Mouse (Mus musculus) testis, adult 2 months (tissue): Measurements from ENCODE around the gene Gm10160. TPM values are rescaled to one million over a fixed set of nuclear protein-coding genes. Genes with fewer than 3 reads are reported as not detected.
"Not testable (repeated sequence)": the region's sequence is repeated elsewhere in the genome, so short reads cannot be mapped to it uniquely, and the experiment has no call there.

Experiments used
- H3K27ac ChIP-seq: fragments of 200-500 bp; 2 replicates; pipeline ENCODE4 v1.5.1; 2012; ENCODE audit warnings: low read depth, low read length; ENCODE audit not compliant: control insufficient read depth, insufficient read depth
- H3K27me3 ChIP-seq: fragments of 200-500 bp; 2 replicates; pipeline ENCODE4 v1.6.1; 2012; ENCODE audit warnings: mild to moderate bottlenecking, low read length, moderate library complexity; ENCODE audit not compliant: control insufficient read depth, insufficient read depth
- H3K36me3 ChIP-seq: fragments of 200-500 bp; 2 replicates; pipeline ENCODE4 v1.6.1; 2012; ENCODE audit warnings: mild to moderate bottlenecking, low read length; ENCODE audit not compliant: control insufficient read depth, insufficient read depth
- H3K4me1 ChIP-seq: fragments of 200-500 bp; 2 replicates; pipeline ENCODE4 v1.6.1; 2012; ENCODE audit warnings: low read length; ENCODE audit not compliant: control insufficient read depth, insufficient read depth
- H3K4me3 ChIP-seq: fragments of 200-500 bp; 2 replicates; pipeline ENCODE4 v1.5.1; 2012; ENCODE audit warnings: low read depth, mild to moderate bottlenecking, low read length, moderate library complexity, mixed read lengths; ENCODE audit not compliant: control insufficient read depth
- CTCF ChIP-seq: fragments of 200-500 bp; IDR thresholded peaks from 2 replicates; pipeline ENCODE4 v1.5.1; 2012; ENCODE audit warnings: low read depth, mild to moderate bottlenecking, inconsistent platforms, low read length, moderate library complexity; ENCODE audit not compliant: control insufficient read depth, insufficient read depth, insufficient replicate concordance
- POLR2A ChIP-seq: fragments of 200-500 bp; IDR thresholded peaks from 2 replicates; pipeline ENCODE4 v1.6.1; 2012; ENCODE audit warnings: low read depth, mild to moderate bottlenecking, inconsistent platforms, low read length, moderate library complexity; ENCODE audit not compliant: control insufficient read depth
- polyA plus RNA-seq: library from polyadenylated mRNA; depleted of rRNA; stranded (reverse); fragments of >200 nt; gene quantifications from 2 replicates; pipeline ENCODE4 v1.2.3, GENCODE M21; 2012

The Gm10160 gene
- polyA plus RNA-seq, 1 experiment, result not detected

DNA sequence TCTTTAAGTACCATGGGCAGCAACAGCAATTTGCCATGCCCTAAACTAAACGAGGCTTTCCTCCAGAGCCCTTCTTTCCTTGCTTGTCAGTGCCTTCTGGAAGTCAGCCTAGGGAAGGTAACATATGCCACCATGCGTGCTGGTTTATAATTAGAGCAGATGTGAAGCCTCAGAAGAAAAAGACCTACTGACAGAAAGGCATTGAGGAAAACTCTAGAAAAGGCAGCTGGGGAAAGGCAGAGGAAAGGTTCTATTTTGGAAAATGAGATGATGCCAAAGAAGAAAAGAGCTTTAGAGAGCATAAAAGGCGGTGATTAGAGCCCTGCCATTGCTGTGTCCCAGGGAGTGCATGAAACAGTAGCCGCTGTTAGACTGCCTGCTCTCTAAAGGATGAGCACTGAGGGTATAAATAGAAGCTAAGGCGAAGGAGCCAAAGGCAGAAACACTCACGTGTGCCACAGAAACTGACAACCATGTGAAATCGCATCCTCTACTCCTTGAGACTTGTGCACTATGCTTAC, 14.9 kb downstream of the Gm10160 start:
- Histone ChIP-seq H3K27ac (no peak overlapping the region), H3K4me1 (no peaks in the 10 kb centered on the region), H3K27me3 (no peaks in the 10 kb centered on the region), H3K4me3 (no peak overlapping the region), H3K36me3 (no peaks in the 10 kb centered on the region)
- no peak for TF ChIP-seq POLR2A
- no peak for TF ChIP-seq CTCF

DNA sequence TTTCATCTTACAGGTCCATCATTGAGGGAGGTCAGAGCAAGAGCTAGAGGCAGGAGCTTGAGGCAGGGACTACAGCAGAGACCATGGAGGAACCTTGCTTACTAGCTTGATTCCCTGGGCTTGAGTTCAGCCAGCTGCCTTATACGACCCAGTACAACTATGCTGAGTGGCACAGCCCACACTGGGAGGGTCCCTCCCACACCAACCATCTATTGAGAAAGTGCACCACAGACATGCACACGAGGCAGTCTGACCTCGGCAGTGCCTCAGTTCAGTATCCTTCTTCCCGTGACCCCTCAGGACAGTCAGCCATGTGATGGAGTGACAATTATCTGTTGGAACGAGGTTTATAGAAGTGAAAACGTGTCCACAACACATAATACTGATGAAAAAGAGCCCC, 15.8 kb downstream of the Gm10160 start:
- no peaks in the 10 kb centered on the region for H3K36me3 ChIP-seq
- H3K4me3 ChIP-seq, result no peak overlapping the region
- H3K4me1 ChIP-seq, result no peaks in the 10 kb centered on the region
- TF ChIP-seq CTCF, result no peak
- TF ChIP-seq POLR2A, result no peak
- no peak overlapping the region for H3K27ac ChIP-seq
- no peaks in the 10 kb centered on the region for H3K27me3 ChIP-seq

DNA sequence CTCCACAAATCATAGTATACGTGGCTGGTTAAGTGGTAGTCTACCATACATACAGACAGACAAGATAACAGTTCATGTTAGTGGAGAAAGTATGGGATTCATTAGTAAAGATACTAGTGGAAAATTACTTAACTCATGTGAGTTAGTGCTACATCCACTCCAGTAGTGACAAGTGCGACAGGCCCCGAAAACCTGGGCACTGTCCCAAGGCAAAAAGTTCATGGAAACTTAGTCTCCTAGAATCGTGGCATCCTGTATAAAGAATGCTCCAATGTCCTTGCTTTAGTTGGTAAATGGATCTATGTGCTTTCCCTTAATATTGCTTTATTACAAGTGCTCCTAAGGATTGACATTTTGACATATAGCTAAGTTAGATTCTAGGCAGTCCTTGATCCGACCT, 17.8 kb downstream of the Gm10160 start:
- H3K27ac ChIP-seq, H3K4me1 ChIP-seq, H3K36me3 ChIP-seq, H3K4me3 ChIP-seq, H3K27me3 ChIP-seq: not testable (repeated sequence)

DNA sequence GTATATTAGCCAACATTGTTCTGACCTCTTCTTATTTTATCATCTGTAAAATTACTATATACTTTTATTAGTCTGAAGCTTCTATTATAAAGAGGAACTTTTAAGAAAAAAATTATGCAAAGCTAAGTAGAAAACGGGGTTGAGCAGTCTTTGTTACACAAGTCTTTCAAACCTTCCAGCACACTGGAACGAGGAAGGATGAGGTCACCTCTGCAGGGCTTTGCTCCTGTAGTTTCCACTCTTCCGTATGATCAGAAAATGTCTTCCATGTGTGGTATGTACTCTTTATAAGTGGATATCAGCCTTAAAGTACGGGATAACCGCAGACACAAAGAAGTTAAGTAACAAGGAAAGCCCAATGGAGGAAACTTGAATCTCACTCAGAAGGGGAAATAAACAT, 20.2 kb downstream of the Gm10160 start:
- Histone ChIP-seq H3K27ac (no peak overlapping the region), H3K4me3 (no peak overlapping the region), H3K27me3 (no peaks in the 10 kb centered on the region), H3K4me1 (no peaks in the 10 kb centered on the region), H3K36me3 (no peaks in the 10 kb centered on the region)
- TF ChIP-seq CTCF (no peak), POLR2A (no peak)

DNA sequence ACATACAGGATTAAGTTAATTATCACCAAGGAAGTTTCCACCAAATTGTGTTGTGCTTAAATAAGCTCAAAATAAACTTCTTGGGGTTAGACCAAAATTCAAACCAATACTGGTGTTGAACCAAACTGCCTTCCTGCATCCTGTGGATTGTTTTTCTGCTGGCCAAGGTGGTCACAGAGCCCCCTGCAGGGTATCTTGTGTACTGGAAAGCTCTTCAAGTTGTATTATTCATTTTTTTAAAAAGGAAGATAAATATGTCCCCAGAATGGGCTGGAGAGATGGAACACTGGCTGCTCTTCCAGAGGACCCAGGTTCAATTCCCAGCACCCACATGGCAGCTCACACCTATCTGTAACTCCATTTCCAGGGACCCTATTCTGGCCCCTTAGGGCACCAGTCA, 20.7 kb downstream of the Gm10160 start:
- Histone ChIP-seq H3K27me3 (no peaks in the 10 kb centered on the region), H3K27ac (no peak overlapping the region), H3K4me3 (no peak overlapping the region), H3K4me1 (peaks cover 2% of the 10 kb centered on the region), H3K36me3 (no peaks in the 10 kb centered on the region)
- TF ChIP-seq POLR2A, result no peak

DNA sequence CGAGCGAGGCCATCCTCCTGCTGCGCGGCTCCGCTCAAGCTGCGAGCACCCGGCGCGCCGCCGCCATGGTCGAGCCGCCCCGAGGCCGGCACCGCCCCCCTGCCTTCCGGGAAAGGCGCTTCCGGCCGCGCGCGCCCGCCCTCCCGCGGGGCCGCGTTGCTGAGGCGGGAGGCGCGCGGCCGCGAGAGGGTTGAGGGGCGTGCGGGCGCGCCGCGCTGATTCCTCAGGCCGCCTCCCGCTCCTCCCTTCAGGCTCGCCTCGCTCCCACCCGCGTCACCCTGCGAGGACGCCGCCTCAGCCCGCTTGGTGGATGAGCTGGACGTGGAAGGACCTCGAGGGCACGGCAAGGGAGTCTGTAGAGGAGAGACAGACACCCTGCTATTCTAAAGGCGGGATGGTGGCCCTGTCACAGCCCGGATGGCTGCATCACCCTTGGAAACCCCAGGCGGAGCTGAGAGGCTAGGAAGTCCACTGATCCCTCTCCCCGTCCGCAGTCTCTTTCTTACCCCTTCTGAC, 26.2 kb downstream of the Gm10160 start, which contains the start of gene Btbd1:
Gene Btbd1 (minus strand): TSS at position 53 of the 516 bp plus-strand sequence.
- peak within 1 kb of the TSS; percentile 84 for H3K4me3 ChIP-seq
- peak within 1 kb of the TSS; percentile 96 for H3K27ac ChIP-seq
- TF ChIP-seq POLR2A (peak; percentile 74), CTCF (no peak)
- H3K27me3 ChIP-seq, result no peaks in the 10 kb centered on the region
- peaks cover 6% of the 10 kb centered on the region for H3K4me1 ChIP-seq
- no peaks in the 10 kb centered on the region for H3K36me3 ChIP-seq

DNA sequence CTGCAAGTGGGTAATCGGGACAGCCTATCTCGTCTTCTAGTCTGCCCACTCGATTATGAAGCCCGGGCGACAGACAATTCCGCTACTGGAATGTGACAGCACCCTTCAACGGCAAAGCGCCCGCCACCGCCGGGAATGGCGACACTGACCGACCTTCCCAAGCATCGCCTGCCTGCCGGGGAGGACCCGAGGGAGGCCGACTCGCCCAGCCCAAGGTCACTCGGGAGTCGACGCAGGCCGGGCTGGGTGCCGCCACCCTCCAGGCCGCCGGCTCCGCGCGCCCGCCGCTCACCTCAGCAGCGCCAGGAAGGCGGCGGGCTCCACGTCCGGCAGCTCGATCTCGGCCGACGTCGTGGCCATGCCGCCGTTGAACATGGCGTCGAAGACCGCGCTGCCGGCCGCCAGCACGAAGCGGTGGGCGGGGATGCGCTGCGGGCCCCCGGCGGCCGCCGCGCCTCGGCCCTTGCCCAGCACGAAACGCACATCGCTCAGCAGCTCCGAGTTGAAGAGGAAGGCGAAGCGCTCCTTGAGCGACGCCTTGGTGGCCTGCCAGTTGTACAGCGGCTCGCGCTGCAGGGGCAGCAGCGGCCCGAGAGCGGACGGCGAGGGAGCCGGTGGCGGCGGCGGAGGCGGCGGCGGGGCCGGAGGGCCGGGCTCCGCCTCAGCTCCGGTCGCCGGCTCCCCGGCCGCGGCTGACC, 26.8 kb downstream of the Gm10160 start:
- peak overlapping the region; percentile 96 for H3K27ac ChIP-seq
- H3K4me1 ChIP-seq, result peaks cover 6% of the 10 kb centered on the region
- H3K4me3 ChIP-seq, result peak overlapping the region; percentile 84
- no peaks in the 10 kb centered on the region for H3K36me3 ChIP-seq
- TF ChIP-seq CTCF, result no peak
- peak; percentile 48; the same call in 1 of the 2 replicates for TF ChIP-seq POLR2A
- no peaks in the 10 kb centered on the region for H3K27me3 ChIP-seq

DNA sequence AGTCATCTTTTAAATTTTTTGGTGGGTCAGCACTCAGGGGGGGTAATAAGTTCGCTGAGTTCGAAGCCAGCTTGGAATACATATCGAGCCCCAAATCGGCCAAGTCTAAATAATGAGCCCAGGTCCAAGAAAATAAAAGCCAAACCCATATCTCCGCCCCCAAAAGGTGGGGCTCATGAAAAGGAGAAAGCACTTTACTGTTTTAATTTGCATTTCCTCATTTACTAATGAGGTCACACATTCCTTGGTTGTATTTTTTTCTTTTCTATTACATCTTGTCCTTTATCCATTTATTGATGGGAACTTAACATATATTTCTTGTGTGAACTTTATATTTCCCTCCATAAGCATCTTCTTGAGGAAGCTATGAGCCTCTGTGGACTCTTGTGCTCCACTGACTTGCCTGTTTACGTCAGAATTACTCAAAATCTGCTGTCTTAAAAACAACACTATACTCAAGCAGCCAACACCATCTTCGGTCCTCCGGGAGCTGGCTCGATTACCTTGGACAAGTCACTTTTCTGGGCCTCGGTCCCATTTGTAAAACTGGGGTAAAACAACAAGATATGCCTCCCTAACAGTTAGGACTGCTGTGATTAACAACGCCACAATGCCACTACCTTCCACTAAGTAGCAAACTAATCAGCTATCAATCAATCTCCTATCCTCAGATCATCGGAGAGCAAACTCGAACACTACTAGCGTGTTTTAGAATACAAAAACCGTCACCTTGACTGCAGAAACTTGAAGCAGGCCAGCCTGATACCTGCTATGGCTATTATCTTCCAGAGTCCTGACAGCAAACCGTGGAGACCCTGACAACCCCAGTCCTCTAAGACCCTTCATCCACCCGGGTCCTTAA, 27.6 kb downstream of the Gm10160 start:
- no peaks in the 10 kb centered on the region for H3K27me3 ChIP-seq
- H3K36me3 ChIP-seq, result no peaks in the 10 kb centered on the region
- no peak for TF ChIP-seq CTCF
- TF ChIP-seq POLR2A, result no peak
- peak overlapping the region; percentile 96 for H3K27ac ChIP-seq
- peaks cover 6% of the 10 kb centered on the region for H3K4me1 ChIP-seq
- H3K4me3 ChIP-seq, result peak overlapping the region; percentile 84
